Mouse (Mus musculus) adrenal gland, adult 18-20 months (tissue): ENCODE data around the gene Tcp11. TPM values are rescaled to one million over a fixed set of nuclear protein-coding genes. Genes with fewer than 3 reads are reported as not detected.

Experiments
- total RNA-seq, 2 experiments: library from RNA; stranded (reverse); gene quantifications; 1 replicate in 1 of 2; 2 replicates in 1 of 2; pipeline ENCODE4 v1.2.3; 2021

The Tcp11 gene
- total RNA-seq, 2 experiments from 2014 or later, result not detected

Other genes starting within 250 kb of the Tcp11 start
- gene Snrpc, start 242.5 kb downstream of the Tcp11 start, total RNA-seq, result 10 to 100 TPM; 66.1 to 66.6 TPM
- gene Uhrf1bp1, start 224.2 kb downstream of the Tcp11 start, total RNA-seq, result 10 to 100 TPM; 19.7 to 33.5 TPM
- 10 to 100 TPM; 23.6 to 29.1 TPM for gene Anks1, start 171.3 kb downstream of the Tcp11 start, total RNA-seq
- gene Taf11, start 170.8 kb downstream of the Tcp11 start, total RNA-seq, result 10 to 100 TPM; 27.5 to 27.6 TPM
- gene Scube3, start 61.5 kb upstream of the Tcp11 start, total RNA-seq, result 1 to 10 TPM; 4.8 to 9.3 TPM
- 10 to 100 TPM; 36.1 to 36.5 TPM for gene Zfp523, start 96.5 kb upstream of the Tcp11 start, total RNA-seq
- gene Def6, start 127.1 kb upstream of the Tcp11 start, total RNA-seq, result 1 to 10 TPM; 1.2 to 1.3 TPM
- gene Ppard, start 152.1 kb upstream of the Tcp11 start, total RNA-seq, result 10 to 100 TPM; 70.6 to 70.7 TPM
- 10 to 100 TPM; 18.2 to 23.7 TPM for gene Fance, start 232.9 kb upstream of the Tcp11 start, total RNA-seq
- 100 to 1,000 TPM; 760 to 827 TPM for gene Rpl10a, start 247.8 kb upstream of the Tcp11 start, total RNA-seq